Mouse (Mus musculus) thymus, adult 2 months (tissue): ENCODE measurements at regions not wholly inside any gene's neighbourhood (a gene's known extent, or its start where the extent isn't known, plus 50 kb on each side); places are given as distances from the start of the nearest gene placed in this dataset.

Experiments
- CTCF ChIP-seq: fragments of 200-500 bp; IDR thresholded peaks from 2 replicates; pipeline ENCODE4 v1.5.1; 2012; ENCODE audit warnings: mild to moderate bottlenecking, control low read depth, low read length, moderate library complexity, borderline replicate concordance; ENCODE audit not compliant: control insufficient read depth, poor library complexity, insufficient read depth; ENCODE audit errors: extremely low read depth
- POLR2A ChIP-seq: fragments of 200-500 bp; IDR thresholded peaks from 2 replicates; pipeline ENCODE4 v1.6.1; 2012; ENCODE audit warnings: mild to moderate bottlenecking, low read length, control low read depth, moderate library complexity; ENCODE audit not compliant: control insufficient read depth, poor library complexity, insufficient read depth; ENCODE audit errors: extremely low read depth

- TF ChIP-seq POLR2A (no peak), CTCF (no peak)
These were observed 60.5 kb upstream of the Smg1 start for GRCm38 (mm10) chr7:118303921-118304320.
